Mouse (Mus musculus) ES-E14 (cell line): ENCODE data around the gene Prkaca.

Source experiments
- MAFK ChIP-seq: IDR thresholded peaks from 2 replicates; pipeline ENCODE4 v1.6.1; 2014; ENCODE audit warnings: mild to moderate bottlenecking, low read depth, low read length, inconsistent platforms; ENCODE audit not compliant: insufficient read depth
- ZNF384 ChIP-seq: IDR thresholded peaks from 2 replicates; pipeline ENCODE4 v1.6.1; 2012; ENCODE audit warnings: low read depth, low read length, inconsistent platforms

DNA sequence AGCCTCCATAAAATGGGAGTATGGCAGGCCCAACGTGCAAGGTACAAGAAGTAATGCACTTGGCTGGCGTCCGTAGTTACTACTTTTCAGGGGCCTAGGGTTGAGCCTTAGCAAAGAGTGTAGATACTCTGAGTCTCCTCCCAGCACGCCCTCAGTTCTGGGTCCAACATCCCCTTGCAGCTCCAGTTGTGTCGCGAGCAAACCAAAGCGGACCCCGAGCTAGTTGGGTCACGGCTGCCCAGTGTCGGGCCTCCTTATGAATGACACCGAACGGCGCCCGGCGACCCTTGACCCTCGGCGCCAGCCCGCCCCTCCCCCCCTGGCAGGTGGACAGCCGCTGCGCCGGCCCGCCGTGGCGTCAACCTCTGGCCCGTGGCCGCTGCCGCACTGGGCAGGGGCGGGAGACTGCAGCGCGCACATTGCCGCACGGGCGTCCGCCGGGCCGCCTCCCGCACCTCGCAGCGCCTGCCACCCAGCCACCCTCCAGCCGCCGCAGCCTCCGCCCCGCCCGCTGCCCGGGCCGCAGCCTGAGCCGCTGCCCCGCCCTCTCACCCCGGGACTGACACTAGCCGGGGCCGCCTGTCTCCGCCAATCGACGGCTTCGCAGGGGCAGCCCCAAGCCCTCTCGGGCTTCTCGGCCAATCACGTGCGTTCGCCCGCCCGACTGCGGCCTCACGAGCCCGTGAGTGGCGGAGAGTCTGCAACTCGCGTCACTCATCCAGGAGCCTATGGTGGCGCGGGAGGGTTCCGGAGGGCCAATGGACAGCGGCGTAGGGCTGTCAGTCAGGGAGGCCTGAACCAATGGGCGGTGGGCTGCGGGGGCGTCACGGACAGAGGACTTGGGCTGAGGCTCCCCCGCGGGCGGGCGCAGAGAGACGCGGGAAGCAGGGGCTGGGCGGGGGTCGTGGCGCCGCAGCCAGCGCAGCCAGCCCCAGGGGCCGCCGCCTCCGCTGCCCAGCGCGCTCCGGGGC, at the start of gene Prkaca:
- TF ChIP-seq ZNF384 (no peak), MAFK (no peak)
